Mouse (Mus musculus): ENCODE data around the gene Fgf2.

GRCm38 (mm10) chr3:37420641-37421040 is 72.5 kb downstream of the Fgf2 start:
- no peak for TF ChIP-seq CTCF (IDR thresholded peaks at IDR 0.05)
- no peak for TF ChIP-seq EP300 (IDR thresholded peaks at IDR 0.05; ENCODE audit: insufficient read depth, low read depth, low read length)
- no peak for TF ChIP-seq POLR2A (IDR thresholded peaks at IDR 0.05; ENCODE audit: insufficient read depth, low read depth, low read length)
